Mouse (Mus musculus): ENCODE measurements at regions not wholly inside any gene's neighbourhood (a gene's known extent, or its start where the extent isn't known, plus 50 kb on each side); places are given as distances from the start of the nearest gene placed in this dataset.

DNA sequence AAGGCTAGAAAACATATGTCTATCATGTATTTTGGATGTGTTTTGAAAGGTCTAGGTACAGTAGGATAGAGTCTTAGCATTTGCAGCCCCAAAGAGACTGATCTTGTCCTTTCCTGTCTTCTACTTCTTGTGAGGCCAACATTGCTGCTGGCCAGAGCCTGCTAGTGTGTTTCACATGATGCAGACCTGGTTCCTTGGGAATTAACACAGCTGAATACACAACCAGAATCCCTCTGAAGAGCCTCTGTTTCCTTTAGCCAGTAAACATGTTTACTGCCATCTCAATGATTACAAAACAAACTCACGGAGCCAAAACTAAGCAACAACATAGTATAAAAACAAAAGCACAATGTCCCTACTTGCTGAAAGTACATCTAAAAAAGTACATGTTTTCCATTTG is 598.9 kb downstream of the 9430069I07Rik start:
- DNase-seq: no peak
